Mouse (Mus musculus) erythroblast, embryonic 14.5 days (primary cell): ENCODE measurements around the gene Arnt. TPM values are rescaled to one million over a fixed set of nuclear protein-coding genes. Genes with fewer than 3 reads are reported as not detected.
"Not testable (repeated sequence)": the region's sequence is repeated elsewhere in the genome, so short reads cannot be mapped to it uniquely, and the experiment has no call there.

Experiments
- H3K27me3 ChIP-seq: 2 replicates; pipeline ENCODE4 v1.6.1; 2012; ENCODE audit warnings: inconsistent platforms; ENCODE audit not compliant: control insufficient read depth
- H3K36me3 ChIP-seq: 2 replicates; pipeline ENCODE4 v1.6.1; 2012; ENCODE audit warnings: mild to moderate bottlenecking, inconsistent platforms; ENCODE audit not compliant: control insufficient read depth
- H3K4me1 ChIP-seq: 2 replicates; pipeline ENCODE4 v1.6.1; 2012; ENCODE audit warnings: inconsistent platforms; ENCODE audit not compliant: control insufficient read depth
- H3K4me3 ChIP-seq: replicated peaks from 2 replicates; pipeline ENCODE3; 2012; ENCODE audit warnings: moderate library complexity, mild to moderate bottlenecking, inconsistent platforms
- H3K9me3 ChIP-seq: 2 replicates; pipeline ENCODE4 v1.6.1; 2012; ENCODE audit warnings: low read length, inconsistent platforms, mixed read lengths; ENCODE audit not compliant: control insufficient read depth
- GATA1 ChIP-seq: IDR thresholded peaks from 2 replicates; pipeline ENCODE4 v1.6.1; 2012; ENCODE audit warnings: low read length, inconsistent platforms, mixed read lengths
- TAL1 ChIP-seq: IDR thresholded peaks from 3 replicates; pipeline ENCODE4 v1.6.1; 2012; ENCODE audit warnings: low read length, inconsistent platforms, mixed read lengths
- polyA plus RNA-seq: library from polyadenylated mRNA; stranded (reverse); fragments of >175 nt; gene quantifications from 2 replicates; pipeline ENCODE4 v1.2.3, GENCODE M21; 2012

Gene Arnt
- polyA plus RNA-seq, 1 experiment, result 2.0 TPM

GRCm38 (mm10) chr3:95539837-95540236, 105.6 kb downstream of the Arnt start:
- H3K9me3 ChIP-seq, result peaks cover 4% of the 10 kb centered on the region
- no peaks in the 10 kb centered on the region for H3K36me3 ChIP-seq
- TF ChIP-seq GATA1, result no peak
- TF ChIP-seq TAL1, result no peak
- peaks cover 4% of the 10 kb centered on the region; the same call in 1 of the 2 replicates for H3K4me1 ChIP-seq
- no peak overlapping the region for H3K4me3 ChIP-seq
- H3K27me3 ChIP-seq, result peaks cover 40% of the 10 kb centered on the region

GRCm38 (mm10) chr3:95541186-95541585, 107.0 kb downstream of the Arnt start:
- not testable (repeated sequence) for H3K4me3 ChIP-seq, H3K4me1 ChIP-seq, H3K9me3 ChIP-seq, H3K36me3 ChIP-seq
- peaks cover 45% of the 10 kb centered on the region for H3K27me3 ChIP-seq

GRCm38 (mm10) chr3:95542171-95542570, 108.0 kb downstream of the Arnt start:
- TF ChIP-seq TAL1 (no peak), GATA1 (no peak)
- H3K27me3 ChIP-seq, result peaks cover 46% of the 10 kb centered on the region
- peaks cover 4% of the 10 kb centered on the region; the same call in 1 of the 2 replicates for H3K4me1 ChIP-seq
- H3K36me3 ChIP-seq, result no peaks in the 10 kb centered on the region
- no peaks in the 10 kb centered on the region for H3K9me3 ChIP-seq
- H3K4me3 ChIP-seq, result no peak overlapping the region

- TF ChIP-seq TAL1, result no peak
- no peak for TF ChIP-seq GATA1
- Histone ChIP-seq H3K36me3 (no peaks in the 10 kb centered on the region), H3K4me3 (no peak overlapping the region)
Observed at GRCm38 (mm10) chr3:95542981-95543380, 108.8 kb downstream of the Arnt start.

More at GRCm38 (mm10) chr3:95542981-95543380, 108.8 kb downstream of the Arnt start:
- Histone ChIP-seq H3K9me3 (no peaks in the 10 kb centered on the region), H3K4me1 (peaks cover 4% of the 10 kb centered on the region; the same call in 1 of the 2 replicates), H3K27me3 (peaks cover 42% of the 10 kb centered on the region)

Other genes with a start within 250 kb of the Arnt start
- 0.29 and 0.30 TPM in 2 replicates for gene Gabpb2, start 216.5 kb upstream of the Arnt start, polyA plus RNA-seq
- 6.8 and 8.0 TPM in 2 replicates for gene Cdc42se1, start 205.7 kb upstream of the Arnt start, polyA plus RNA-seq
- 0.09 TPM in 2 replicates for gene Mllt11, start 202.2 kb upstream of the Arnt start, polyA plus RNA-seq
- not detected in 2 replicates for gene Gm128, start 192.8 kb upstream of the Arnt start, polyA plus RNA-seq
- gene Bnipl, start 183.2 kb upstream of the Arnt start, polyA plus RNA-seq, result not detected in 2 replicates
- 6.4 and 7.1 TPM in 2 replicates for gene Mindy1, start 153.0 kb upstream of the Arnt start, polyA plus RNA-seq
- 0.06 and 0.08 TPM in 2 replicates for gene Prune1, start 152.3 kb upstream of the Arnt start, polyA plus RNA-seq
- 0.03 and 0.06 TPM in 2 replicates for gene Anxa9, start 127.2 kb upstream of the Arnt start, polyA plus RNA-seq
- gene Cers2, start 119.6 kb upstream of the Arnt start, polyA plus RNA-seq, result 5.9 and 9.3 TPM in 2 replicates
- gene Setdb1, start 77.2 kb upstream of the Arnt start, polyA plus RNA-seq, result 0.42 and 0.62 TPM in 2 replicates
- not detected in 2 replicates for gene 4930558C23Rik, start 31.5 kb upstream of the Arnt start, polyA plus RNA-seq
- not detected in 2 replicates for gene Ctsk, start 64.9 kb downstream of the Arnt start, polyA plus RNA-seq
- 0.04 and 0.07 TPM in 2 replicates for gene Ctss, start 92.4 kb downstream of the Arnt start, polyA plus RNA-seq
- gene Hormad1, start 125.3 kb downstream of the Arnt start, polyA plus RNA-seq, result not detected in 2 replicates
- 0.73 and 0.99 TPM in 2 replicates for gene Golph3l, start 154.5 kb downstream of the Arnt start, polyA plus RNA-seq
- 2.8 and 4.2 TPM in 2 replicates for gene Ensa, start 190.6 kb downstream of the Arnt start, polyA plus RNA-seq
- 31.1 and 36.9 TPM in 2 replicates for gene Mcl1, start 224.4 kb downstream of the Arnt start, polyA plus RNA-seq